Mouse (Mus musculus) kidney, adult 2 months (tissue): ENCODE data around the gene Midn.

Experiments used
- CTCF ChIP-seq: fragments of 200-500 bp; conservative IDR thresholded peaks from 2 replicates; pipeline ENCODE4 v1.5.1; 2011; ENCODE audit warnings: low read depth, mild to moderate bottlenecking, control low read depth, low read length, moderate library complexity, mixed read lengths; ENCODE audit not compliant: insufficient read depth, insufficient read length
- POLR2A ChIP-seq: fragments of 200-500 bp; IDR thresholded peaks from one replicate; pipeline ENCODE4 v1.6.1; 2011; ENCODE audit warnings: low read depth, low read length, control low read depth

- TF ChIP-seq POLR2A = no peak
- no peak for TF ChIP-seq CTCF
Measured at GRCm38 (mm10) chr10:80168038-80168661, 20.1 kb downstream of the Midn start.
